Mouse (Mus musculus) C2C12 (cell line): Measurements from ENCODE around the gene Zswim8. TPM values are rescaled to one million over a fixed set of nuclear protein-coding genes. Genes with fewer than 3 reads are reported as not detected.

ENCODE experiments used
- H3K27me3 ChIP-seq: one replicate; pipeline ENCODE4 v1.6.1; 2011; ENCODE audit not compliant: control insufficient read depth, insufficient read depth, insufficient read length
- H3K36me3 ChIP-seq: one replicate; pipeline ENCODE4 v1.6.1; 2011; ENCODE audit not compliant: control insufficient read depth, insufficient read depth
- H3K4me3 ChIP-seq: one replicate; pipeline ENCODE4 v1.5.1; 2011; ENCODE audit warnings: mild to moderate bottlenecking, control low read depth; ENCODE audit not compliant: poor library complexity, insufficient read depth, severe bottlenecking
- H3K79me2 ChIP-seq: one replicate; pipeline ENCODE4 v1.6.1; 2011; ENCODE audit not compliant: control insufficient read depth, insufficient read depth
- H3K79me3 ChIP-seq: one replicate; pipeline ENCODE4 v1.6.1; 2011; ENCODE audit warnings: low read depth, control low read depth
- H3ac ChIP-seq: one replicate; pipeline ENCODE3; 2011; ENCODE audit warnings: low read depth; ENCODE audit not compliant: control insufficient read depth, insufficient read length
- CEBPB ChIP-seq: IDR thresholded peaks from one replicate; pipeline ENCODE4 v1.6.1; 2011; ENCODE audit warnings: low read depth, mild to moderate bottlenecking, control low read depth, moderate library complexity
- CTCF ChIP-seq: IDR thresholded peaks from one replicate; pipeline ENCODE4 v1.5.1; 2011; ENCODE audit not compliant: control insufficient read depth, insufficient read depth, insufficient read length
- FOSL1 ChIP-seq: IDR thresholded peaks from one replicate; pipeline ENCODE4 v1.8.0; 2011; ENCODE audit warnings: mild to moderate bottlenecking, low read length; ENCODE audit not compliant: poor library complexity, insufficient read depth, severe bottlenecking
- MAX ChIP-seq: IDR thresholded peaks from one replicate; pipeline ENCODE4 v1.6.1; 2011; ENCODE audit warnings: mild to moderate bottlenecking, control low read depth
- MYOD1 ChIP-seq: IDR thresholded peaks from one replicate; pipeline ENCODE4 v1.6.1; 2011; ENCODE audit warnings: low read depth; ENCODE audit not compliant: control insufficient read depth, insufficient read length
- MYOG ChIP-seq: IDR thresholded peaks from one replicate; pipeline ENCODE4 v1.6.1; 2011; ENCODE audit not compliant: control insufficient read depth, insufficient read length; ENCODE audit errors: extremely low read depth
- USF1 ChIP-seq: IDR thresholded peaks from one replicate; pipeline ENCODE4 v1.6.1; 2011; ENCODE audit warnings: low read depth, mild to moderate bottlenecking, control low read depth, moderate library complexity
- polyA plus RNA-seq: library from polyadenylated mRNA; unstranded; fragments of >200 nt; fragmentation: generic; extraction: Trizol; gene quantifications from one replicate; pipeline ENCODE4 v1.2.1, GENCODE M21; 2012; ENCODE audit warnings: missing spikeins

The Zswim8 gene
- polyA plus RNA-seq, 1 experiment: 74.0 TPM

GRCm38 (mm10) chr14:20737306-20737705, 30.0 kb downstream of the Zswim8 start:
- H3K36me3 ChIP-seq: peaks cover 63% of the 10 kb centered on the region

GRCm38 (mm10) chr14:20738511-20738910, 31.2 kb downstream of the Zswim8 start:
- Histone ChIP-seq H3K36me3 (peaks cover 72% of the 10 kb centered on the region), H3K79me2 (peaks cover 6% of the 10 kb centered on the region), H3K27me3 (no peaks in the 10 kb centered on the region), H3ac (no peak overlapping the region), H3K79me3 (no peaks in the 10 kb centered on the region), H3K4me3 (no peak overlapping the region)
- TF ChIP-seq FOSL1 (no peak), MYOG (no peak), USF1 (no peak), CTCF (no peak), MAX (no peak), CEBPB (no peak), MYOD1 (no peak)

More at GRCm38 (mm10) chr14:20737306-20737705, 30.0 kb downstream of the Zswim8 start:
- H3K27me3 ChIP-seq: no peaks in the 10 kb centered on the region
- H3ac ChIP-seq: no peak overlapping the region
- H3K4me3 ChIP-seq: no peak overlapping the region
- H3K79me2 ChIP-seq: peaks cover 14% of the 10 kb centered on the region
- TF ChIP-seq CTCF (peak; percentile 13), MYOG (no peak)
- peaks cover 4% of the 10 kb centered on the region for H3K79me3 ChIP-seq

GRCm38 (mm10) chr14:20741301-20741700, 33.9 kb downstream of the Zswim8 start:
- Histone ChIP-seq H3K27me3 (no peaks in the 10 kb centered on the region), H3K79me2 (no peaks in the 10 kb centered on the region), H3ac (no peak overlapping the region), H3K36me3 (peaks cover 81% of the 10 kb centered on the region), H3K4me3 (no peak overlapping the region), H3K79me3 (no peaks in the 10 kb centered on the region)
- no peak for TF ChIP-seq CTCF
- TF ChIP-seq MYOD1: no peak
- TF ChIP-seq MYOG: no peak
- no peak for TF ChIP-seq USF1
- TF ChIP-seq FOSL1: no peak
- no peak for TF ChIP-seq CEBPB
- no peak for TF ChIP-seq MAX

- no peaks in the 10 kb centered on the region for H3K79me2 ChIP-seq
- H3K27me3 ChIP-seq: no peaks in the 10 kb centered on the region
- H3ac ChIP-seq: no peak overlapping the region
- H3K79me3 ChIP-seq: no peaks in the 10 kb centered on the region
- peaks cover 73% of the 10 kb centered on the region for H3K36me3 ChIP-seq
- no peak overlapping the region for H3K4me3 ChIP-seq
- no peak for TF ChIP-seq MAX
- TF ChIP-seq CTCF: no peak
Observed at GRCm38 (mm10) chr14:20743614-20744013, 36.3 kb downstream of the Zswim8 start.

GRCm38 (mm10) chr14:20746935-20747334, 39.6 kb downstream of the Zswim8 start:
- H3K4me3 ChIP-seq: no peak overlapping the region
- no peaks in the 10 kb centered on the region for H3K79me2 ChIP-seq
- H3K27me3 ChIP-seq: no peaks in the 10 kb centered on the region
- H3ac ChIP-seq: no peak overlapping the region
- H3K79me3 ChIP-seq: no peaks in the 10 kb centered on the region
- peaks cover 78% of the 10 kb centered on the region for H3K36me3 ChIP-seq
- TF ChIP-seq MYOD1: no peak
- no peak for TF ChIP-seq USF1
- TF ChIP-seq CTCF: no peak
- no peak for TF ChIP-seq MAX
- TF ChIP-seq MYOG: no peak
- TF ChIP-seq FOSL1: no peak
- TF ChIP-seq CEBPB: no peak

- Histone ChIP-seq H3K36me3 (peaks cover 78% of the 10 kb centered on the region), H3ac (no peak overlapping the region), H3K4me3 (no peak overlapping the region), H3K27me3 (no peaks in the 10 kb centered on the region), H3K79me2 (no peaks in the 10 kb centered on the region), H3K79me3 (no peaks in the 10 kb centered on the region)
- no peak for TF ChIP-seq CTCF
- TF ChIP-seq MAX: no peak
- TF ChIP-seq MYOG: no peak
- TF ChIP-seq USF1: no peak
- TF ChIP-seq FOSL1: no peak
- no peak for TF ChIP-seq MYOD1
- no peak for TF ChIP-seq CEBPB
Observed at GRCm38 (mm10) chr14:20748388-20748787, 41.0 kb downstream of the Zswim8 start.
